Mouse (Mus musculus): ENCODE data around the gene Pdzd7.

The Pdzd7 gene

GRCm38 (mm10) chr19:45045651-45046050 lies at the start of gene Pdzd7:
Gene Pdzd7 (minus strand): TSS chr19:45045717.
- in situ Hi-C loops (cut with MseI, MboI) = no loop called here

- in situ Hi-C loops (cut with MseI, MboI) = loop anchor here (5.0 kb wide), 2 partner anchors 70 to 75 kb away; partner anchors contain the start of gene Tlx1 (in 1 of the 2)
These were observed 36.5 kb upstream of the Pdzd7 start for GRCm38 (mm10) chr19:45081841-45082550.

- in situ Hi-C loops (cut with MseI, MboI) = loop anchor here (5.0 kb wide), 2 partner anchors 71 to 76 kb away; partner anchors contain the start of gene Tlx1 (in 1 of the 2)
These were observed 35.8 kb upstream of the Pdzd7 start for GRCm38 (mm10) chr19:45081279-45081678.

GRCm38 (mm10) chr19:45080711-45081110 lies 35.2 kb upstream of the Pdzd7 start:
- in situ Hi-C loops (cut with MseI, MboI) = loop anchor here (5.0 kb wide), 2 partner anchors 72 to 77 kb away; partner anchors contain the start of gene Tlx1 (in 1 of the 2)

- in situ Hi-C loops (cut with MseI, MboI) = loop anchor here (5.0 kb wide), 2 partner anchors 72 to 77 kb away; partner anchors contain the start of gene Tlx1 (in 1 of the 2)
These were observed 34.4 kb upstream of the Pdzd7 start for GRCm38 (mm10) chr19:45079769-45080515.

GRCm38 (mm10) chr19:45078971-45079764 lies 33.7 kb upstream of the Pdzd7 start:
- in situ Hi-C loops (cut with MseI, MboI) = no loop called here

GRCm38 (mm10) chr19:45077742-45078645 lies 32.5 kb upstream of the Pdzd7 start:
- in situ Hi-C loops (cut with MseI, MboI) = no loop called here

- in situ Hi-C loops (cut with MseI, MboI) = no loop called here
These were observed 31.3 kb upstream of the Pdzd7 start for GRCm38 (mm10) chr19:45076586-45077510.

GRCm38 (mm10) chr19:45076036-45076575 lies 30.6 kb upstream of the Pdzd7 start:
- in situ Hi-C loops (cut with MseI, MboI) = no loop called here

- in situ Hi-C loops (cut with MseI, MboI) = no loop called here
These were observed 30.0 kb upstream of the Pdzd7 start for GRCm38 (mm10) chr19:45075323-45076035.

- in situ Hi-C loops (cut with MseI, MboI) = no loop called here
These were observed 29.2 kb upstream of the Pdzd7 start, which contains the start of gene Kazald1 for GRCm38 (mm10) chr19:45074580-45075322. Gene Kazald1 (plus strand): TSS chr19:45075241.

- in situ Hi-C loops (cut with MseI, MboI) = no loop called here
These were observed 28.5 kb upstream of the Pdzd7 start for GRCm38 (mm10) chr19:45073871-45074542.

GRCm38 (mm10) chr19:45067758-45068510 lies 22.4 kb upstream of the Pdzd7 start:
- in situ Hi-C loops (cut with MseI, MboI) = no loop called here

GRCm38 (mm10) chr19:45067170-45067569 lies 21.7 kb upstream of the Pdzd7 start:
- in situ Hi-C loops (cut with MseI, MboI) = no loop called here

GRCm38 (mm10) chr19:45065226-45065625 lies 19.7 kb upstream of the Pdzd7 start:
- in situ Hi-C loops (cut with MseI, MboI) = no loop called here

GRCm38 (mm10) chr19:45063565-45064292 lies 18.2 kb upstream of the Pdzd7 start:
- in situ Hi-C loops (cut with MseI, MboI) = no loop called here

All from mouse trophoblast stem cell (cell line).